Mouse (Mus musculus) testis, adult 10 weeks (tissue): ENCODE data around the gene Rps6ka6. TPM values are rescaled to one million over a fixed set of nuclear protein-coding genes. Genes with fewer than 3 reads are reported as not detected.

Experiments used
- polyA plus RNA-seq: library from polyadenylated mRNA; stranded (reverse); fragments of 350-450 nt; fragmentation: Illumina TruSeq; extraction: RNeasy Lipid Tissue Mini Kit (QIAGEN cat#74804); gene quantifications from one replicate; pipeline ENCODE4 v1.2.3, GENCODE M21; 2014; ENCODE audit warnings: low read depth, low replicate concordance

The Rps6ka6 gene
- 48.9 TPM for polyA plus RNA-seq

DNA sequence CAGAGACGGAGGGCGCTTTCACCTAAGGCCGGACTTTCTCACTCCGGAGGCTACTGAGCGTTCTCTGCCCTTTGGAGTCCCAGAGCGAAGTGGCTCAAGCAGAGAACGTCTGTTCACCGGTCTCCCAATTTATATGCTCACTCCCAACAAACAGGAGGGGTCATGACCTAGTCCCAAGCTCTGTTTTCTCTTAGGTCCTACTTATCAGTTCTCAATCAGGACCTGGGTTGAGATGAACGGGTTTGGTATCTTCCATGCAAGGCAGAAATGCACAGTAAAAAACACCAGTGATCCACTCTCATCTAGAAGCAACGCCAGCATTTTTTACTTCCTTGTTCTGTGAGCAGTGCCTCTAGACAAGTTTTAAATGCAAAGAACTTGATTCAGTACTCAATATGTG is at the start of gene Rps6ka6:
Gene Rps6ka6 (minus strand): TSS at position 101 of the 400 bp plus-strand sequence.

Other genes starting within 250 kb of the Rps6ka6 start
- 0.71 TPM for gene Hdx, start 159.1 kb upstream of the Rps6ka6 start, polyA plus RNA-seq